In genomic region chr11:74988162-74988561, GRCm38 (mm10) we compare ENCODE assay signal across 11 mouse cellular contexts.
DNase-seq lines count a peak whose midpoint lies in the region; ATAC-seq lines count a peak whose summit lies in the region.
"Had no signal": no experiment of that assay in that cellular context is flagged by ENCODE, and none has a peak within 500 bp of the region (broad histone marks: within the 10 kb centered on the region; RNA-seq: fewer than 3 reads in every experiment).

No protein-coding gene starts in this region.

- no peaks in the 10 kb centered on the region for H3K9me3 ChIP-seq in kidney, embryonic 15.5 days (replicated peaks)
- H3K9me3 ChIP-seq in embryonic facial prominence, embryonic 13.5 days: no peaks in the 10 kb centered on the region
- no peaks in the 10 kb centered on the region for H3K9me3 ChIP-seq in intestine, embryonic 15.5 days
- H3K9me3 ChIP-seq: forebrain, embryonic 12.5 days; G1E had no signal

- 13% methylated on average over 5 of the region's 5 CpGs for WGBS in kidney, embryonic 15.5 days
- WGBS in embryonic facial prominence, embryonic 13.5 days: 36% methylated on average over 5 of the region's 5 CpGs
- WGBS in intestine, embryonic 15.5 days: 40% methylated on average over 5 of the region's 5 CpGs

- no peak for DNase-seq in kidney, adult 9 months
- peak; percentile 45 for DNase-seq in NIH3T3 (ENCODE audit: low read depth)
- DNase-seq in right cerebral cortex, postnatal 10 days (ENCODE audit: low spot score in 2 of 2): no peak
- no peak for DNase-seq in right cerebral cortex, postnatal 14 days
- no peak for DNase-seq in right cerebral cortex, postnatal 36 days (ENCODE audit: low spot score in 2 of 2)

- H3K27me3 ChIP-seq in kidney, embryonic 15.5 days: no peaks in the 10 kb centered on the region
- no peaks in the 10 kb centered on the region for H3K27me3 ChIP-seq in embryonic facial prominence, embryonic 13.5 days
- H3K27me3 ChIP-seq in intestine, embryonic 15.5 days (replicated peaks): no peaks in the 10 kb centered on the region
- H3K27me3 ChIP-seq: forebrain, embryonic 12.5 days had no signal

- H3K36me3 ChIP-seq in kidney, embryonic 15.5 days: peaks cover 21% of the 10 kb centered on the region
- H3K36me3 ChIP-seq in embryonic facial prominence, embryonic 13.5 days: peaks cover 25% of the 10 kb centered on the region
- H3K36me3 ChIP-seq in intestine, embryonic 15.5 days: 0 out of 2 replicates have a peak, but pooled peaks cover 3% of the 10 kb centered on the region

- peaks cover 35% of the 10 kb centered on the region for H3K4me1 ChIP-seq in kidney, embryonic 15.5 days
- peaks cover 31% of the 10 kb centered on the region for H3K4me1 ChIP-seq in embryonic facial prominence, embryonic 13.5 days
- peaks cover 14% of the 10 kb centered on the region; the same call in 1 of the 2 replicates for H3K4me1 ChIP-seq in intestine, embryonic 15.5 days (replicated peaks)
- H3K4me1 ChIP-seq: forebrain, embryonic 12.5 days had no signal

- H3K9ac ChIP-seq in kidney, embryonic 15.5 days: no peak overlapping the region
- H3K9ac ChIP-seq in embryonic facial prominence, embryonic 13.5 days: no peak overlapping the region
- H3K9ac ChIP-seq in intestine, embryonic 15.5 days: no peak overlapping the region
- H3K9ac ChIP-seq: forebrain, embryonic 12.5 days had no signal

- no peak for ATAC-seq in kidney, embryonic 15.5 days (replicated peaks; ENCODE audit: low FRiP score)
- ATAC-seq in embryonic facial prominence, embryonic 13.5 days (ENCODE audit: insufficient number of reproducible peaks, insufficient read depth, low FRiP score, low TSS enrichment, low read depth): no peak
- no peak for ATAC-seq in intestine, embryonic 15.5 days

- peak overlapping the region; percentile 59 for H3K27ac ChIP-seq in kidney, embryonic 15.5 days
- H3K27ac ChIP-seq in embryonic facial prominence, embryonic 13.5 days: 0 out of 2 replicates have a peak overlapping the region, but pooled peaks have one; percentile 44
- H3K27ac ChIP-seq in intestine, embryonic 15.5 days: peak overlapping the region; percentile 51
- H3K27ac ChIP-seq: forebrain, embryonic 12.5 days; layer of hippocampus, adult 2 months had no signal

- no peak overlapping the region for H3K4me3 ChIP-seq in kidney, embryonic 15.5 days (replicated peaks)
- H3K4me3 ChIP-seq in embryonic facial prominence, embryonic 13.5 days: no peak overlapping the region
- no peak overlapping the region for H3K4me3 ChIP-seq in intestine, embryonic 15.5 days (replicated peaks)
- H3K4me3 ChIP-seq: forebrain, embryonic 12.5 days; layer of hippocampus, adult 2 months had no signal

- no peak overlapping the region for H3K4me2 ChIP-seq in kidney, embryonic 15.5 days
- peak overlapping the region; percentile 9; the same call in 1 of the 2 replicates for H3K4me2 ChIP-seq in embryonic facial prominence, embryonic 13.5 days
- no peak overlapping the region for H3K4me2 ChIP-seq in intestine, embryonic 15.5 days (replicated peaks)
- H3K4me2 ChIP-seq: forebrain, embryonic 12.5 days had no signal
